Mouse (Mus musculus) kidney, embryonic 15.5 days (tissue): ENCODE results near the gene Arap1. TPM values are rescaled to one million over a fixed set of nuclear protein-coding genes. Genes with fewer than 3 reads are reported as not detected.

Experiments
- ATAC-seq: fragments of 200-750 bp; cut with Nextera tagmentation; replicated peaks from 2 replicates; pipeline ENCODE4 v1.8.0; 2017; ENCODE audit warnings: moderate TSS enrichment; ENCODE audit not compliant: low FRiP score
- H3K27ac ChIP-seq: fragments of 300-500 bp; sonication (generic); 2 replicates; pipeline ENCODE4 v1.5.1; 2015; ENCODE audit warnings: mild to moderate bottlenecking, inconsistent platforms
- H3K27me3 ChIP-seq: fragments of 300-500 bp; sonication (generic); 2 replicates; pipeline ENCODE4 v1.6.1; 2015; ENCODE audit warnings: inconsistent platforms
- H3K36me3 ChIP-seq: fragments of 300-500 bp; sonication (generic); 2 replicates; pipeline ENCODE4 v1.6.1; 2015; ENCODE audit warnings: inconsistent platforms
- H3K4me1 ChIP-seq: fragments of 300-500 bp; sonication (generic); 2 replicates; pipeline ENCODE4 v1.6.1; 2015; ENCODE audit warnings: inconsistent platforms
- H3K4me2 ChIP-seq: fragments of 300-500 bp; sonication (generic); 2 replicates; pipeline ENCODE4 v1.6.1; 2015; ENCODE audit warnings: moderate library complexity, mild to moderate bottlenecking, inconsistent platforms
- H3K4me3 ChIP-seq: fragments of 300-500 bp; sonication (generic); replicated peaks from 2 replicates; pipeline ENCODE4 v1.5.1; 2015; ENCODE audit warnings: mild to moderate bottlenecking, inconsistent platforms
- H3K9ac ChIP-seq: fragments of 300-500 bp; sonication (generic); 2 replicates; pipeline ENCODE4 v1.6.1; 2015; ENCODE audit warnings: mild to moderate bottlenecking, inconsistent platforms
- H3K9me3 ChIP-seq: fragments of 300-500 bp; sonication (generic); replicated peaks from 2 replicates; pipeline ENCODE4 v1.6.1; 2016; ENCODE audit warnings: inconsistent platforms
- WGBS: fragments of 180-500 bp; shearing (Covaris S2); methylation state at CpG from one replicate; pipeline ENCODE4 v1.1.7; 2015; ENCODE audit warnings: mixed read lengths; 5-methylcytosine and 5-hydroxymethylcytosine counted together
- polyA plus RNA-seq: library from polyadenylated mRNA; unstranded; fragments of >200 nt; fragmentation: Nextera tagmentation; extraction: Ambion mirVana; gene quantifications from 2 replicates; pipeline ENCODE4 v1.2.1, GENCODE M21; 2015

Arap1 gene
- polyA plus RNA-seq, 1 experiment from 2014 or later = 97.1 TPM

- Histone ChIP-seq H3K27me3 (no peaks in the 10 kb centered on the region), H3K36me3 (peaks cover 20% of the 10 kb centered on the region; the same call in 1 of the 2 replicates), H3K4me2 (peak overlapping the region; percentile 44), H3K9ac (no peak overlapping the region), H3K4me3 (peak overlapping the region; percentile 10; the same call in 1 of the 2 replicates), H3K9me3 (no peaks in the 10 kb centered on the region), H3K27ac (peak overlapping the region; percentile 89), H3K4me1 (peaks cover 38% of the 10 kb centered on the region)
- WGBS = 26% methylated on average over 6 of the region's 6 CpGs
- ATAC-seq = peak; percentile 57
These were observed 37.5 kb downstream of the Arap1 start for GRCm38 (mm10) chr7:101385331-101385733.

DNA sequence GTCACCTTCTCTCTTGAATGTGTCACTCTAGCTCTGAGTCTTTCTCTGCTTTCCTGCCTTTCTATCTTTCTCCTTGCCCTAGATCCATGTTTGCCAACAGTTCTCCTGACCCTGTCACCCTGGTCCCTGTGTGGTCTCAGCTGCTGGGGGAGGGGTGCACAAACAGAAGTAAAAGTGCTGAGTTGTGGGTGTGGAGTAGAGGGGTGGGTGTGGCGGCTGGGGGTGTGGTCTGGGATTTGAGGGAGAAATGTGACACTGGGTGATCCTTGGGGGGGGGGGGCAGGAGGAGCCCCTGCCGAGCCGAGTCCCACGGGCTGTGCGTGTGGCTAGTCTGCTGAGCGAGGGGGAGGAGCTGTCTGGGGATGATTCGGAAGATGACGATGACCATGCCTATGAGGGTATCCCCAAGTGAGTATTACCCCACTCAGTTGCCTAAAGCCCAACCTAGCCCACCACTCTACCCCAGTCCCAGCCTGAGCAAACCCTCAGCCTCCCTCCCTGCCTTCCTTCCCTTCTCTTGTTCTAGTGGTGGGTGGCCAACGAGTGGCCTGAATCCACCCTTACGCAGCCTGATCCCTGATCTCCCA, 38.1 kb downstream of the Arap1 start:
- peak; percentile 47 for ATAC-seq

GRCm38 (mm10) chr7:101389256-101389655, 41.4 kb downstream of the Arap1 start:
- Histone ChIP-seq H3K36me3 (peaks cover 24% of the 10 kb centered on the region; the same call in 1 of the 2 replicates), H3K4me2 (no peak overlapping the region), H3K4me1 (peaks cover 68% of the 10 kb centered on the region), H3K27ac (no peak overlapping the region), H3K9me3 (no peaks in the 10 kb centered on the region), H3K4me3 (no peak overlapping the region), H3K27me3 (no peaks in the 10 kb centered on the region), H3K9ac (no peak overlapping the region)
- WGBS = 89% methylated on average over 6 of the region's 6 CpGs
- no peak for ATAC-seq

More for the DNA sequence above, 38.1 kb downstream of the Arap1 start:
- no peak overlapping the region for H3K9ac ChIP-seq
- peaks cover 41% of the 10 kb centered on the region for H3K4me1 ChIP-seq
- peak overlapping the region; percentile 89 for H3K27ac ChIP-seq
- H3K36me3 ChIP-seq = peaks cover 24% of the 10 kb centered on the region; the same call in 1 of the 2 replicates
- H3K27me3 ChIP-seq = no peaks in the 10 kb centered on the region
- H3K9me3 ChIP-seq = no peaks in the 10 kb centered on the region
- peak overlapping the region; percentile 44 for H3K4me2 ChIP-seq
- WGBS = 53% methylated on average over 6 of the region's 10 CpGs
- H3K4me3 ChIP-seq = no peak overlapping the region

GRCm38 (mm10) chr7:101391909-101392479, 44.1 kb downstream of the Arap1 start:
- peaks cover 58% of the 10 kb centered on the region for H3K4me1 ChIP-seq
- H3K9ac ChIP-seq = no peak overlapping the region
- no peaks in the 10 kb centered on the region for H3K27me3 ChIP-seq
- H3K27ac ChIP-seq = peak overlapping the region; percentile 97
- H3K4me2 ChIP-seq = 0 out of 2 replicates have a peak overlapping the region, but pooled peaks have one; percentile 19
- 0 out of 2 replicates have a peak, but pooled peaks have one; percentile 9 for ATAC-seq
- 61% methylated on average over 4 of the region's 4 CpGs for WGBS
- no peaks in the 10 kb centered on the region for H3K9me3 ChIP-seq
- H3K4me3 ChIP-seq = no peak overlapping the region
- H3K36me3 ChIP-seq = peaks cover 32% of the 10 kb centered on the region

DNA sequence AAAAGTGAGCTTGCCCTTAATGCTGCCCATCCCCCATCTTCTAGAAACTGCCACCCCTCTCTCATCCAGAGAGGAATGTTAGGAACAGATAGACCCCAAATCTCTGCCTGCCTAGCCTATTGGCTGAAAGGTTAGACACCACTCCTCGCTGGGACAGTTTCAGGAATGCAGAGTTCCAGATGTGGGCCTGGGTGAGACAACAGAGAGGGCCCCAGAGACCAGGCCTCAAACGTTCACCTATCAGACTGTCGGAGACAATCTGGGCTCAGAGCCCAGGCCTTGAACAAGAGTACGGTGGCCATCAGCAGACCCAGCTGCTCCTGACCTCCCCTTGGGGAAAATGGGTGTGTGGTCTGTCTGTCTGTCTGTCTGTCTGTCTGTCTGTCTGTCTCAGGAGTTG, 45.1 kb downstream of the Arap1 start:
- Histone ChIP-seq H3K27ac (peak overlapping the region; percentile 97), H3K4me3 (no peak overlapping the region), H3K9me3 (no peaks in the 10 kb centered on the region), H3K4me1 (peaks cover 53% of the 10 kb centered on the region), H3K36me3 (peaks cover 42% of the 10 kb centered on the region), H3K4me2 (0 out of 2 replicates have a peak overlapping the region, but pooled peaks have one; percentile 57), H3K9ac (0 out of 2 replicates have a peak overlapping the region, but pooled peaks have one; percentile 7), H3K27me3 (no peaks in the 10 kb centered on the region)
- no peak for ATAC-seq
- 51% methylated on average over 4 of the region's 4 CpGs for WGBS

DNA sequence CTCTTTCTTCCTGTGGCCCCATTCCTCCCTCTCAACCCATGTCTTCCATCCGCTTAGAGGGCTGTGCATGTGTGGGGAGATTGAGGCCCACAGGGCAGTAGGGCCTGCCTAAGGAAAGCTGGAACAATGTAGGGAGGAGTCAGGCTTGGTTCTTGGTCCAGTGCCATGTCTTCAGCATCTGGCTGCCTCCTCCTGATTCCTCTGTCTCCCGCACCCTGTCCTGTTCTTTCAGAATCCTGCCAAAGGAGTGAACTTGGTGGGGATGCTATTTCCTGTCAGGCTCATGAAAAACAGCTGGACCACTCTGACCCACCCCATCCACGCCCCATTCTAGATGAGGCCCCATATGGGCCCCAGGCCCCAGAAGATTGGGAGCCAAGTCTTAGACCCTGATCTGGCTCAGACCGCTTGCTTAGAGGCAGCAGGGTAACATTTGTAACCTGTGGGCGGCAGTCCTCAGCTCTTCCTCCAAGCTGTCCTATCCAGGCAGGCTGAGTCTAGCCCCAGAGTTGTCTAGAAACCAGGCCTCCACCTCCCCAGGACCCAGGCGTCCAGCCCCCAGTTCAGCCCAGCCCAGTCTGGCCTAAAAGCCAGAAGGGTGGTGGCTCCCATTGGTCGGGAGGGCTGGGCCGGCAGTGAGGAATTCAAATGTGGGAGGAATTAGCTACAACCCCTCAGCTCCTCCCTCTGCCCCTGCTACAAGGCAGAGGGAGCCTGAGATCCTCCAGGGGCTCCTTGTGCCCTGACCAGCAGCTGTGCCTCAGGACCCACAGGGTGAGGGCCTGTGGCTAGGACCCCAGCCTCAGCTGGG, 46.0 kb downstream of the Arap1 start:
- 26% methylated on average over 8 of the region's 8 CpGs for WGBS

DNA sequence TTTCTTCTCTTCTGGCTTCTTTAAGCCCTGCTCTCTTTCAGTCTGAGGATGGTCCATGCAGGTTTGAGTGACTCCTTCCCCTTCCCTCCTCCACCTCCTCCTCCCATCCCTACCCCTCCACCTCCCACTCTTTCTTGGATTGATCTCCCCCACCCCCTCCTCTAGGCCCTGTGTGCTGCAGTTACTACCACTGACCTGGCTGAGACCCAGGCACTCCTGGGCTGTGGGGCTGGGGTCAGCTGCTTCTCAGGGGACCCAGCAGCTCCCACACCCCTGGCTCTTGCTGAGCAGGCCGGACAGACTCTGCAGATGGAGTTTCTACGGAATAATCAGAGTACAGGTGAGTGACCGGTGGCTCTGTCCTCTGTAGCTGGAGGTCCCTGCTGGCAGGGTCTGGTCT, 46.7 kb downstream of the Arap1 start:
- no peaks in the 10 kb centered on the region for H3K9me3 ChIP-seq
- peak overlapping the region; percentile 57 for H3K4me2 ChIP-seq
- H3K36me3 ChIP-seq = peaks cover 45% of the 10 kb centered on the region
- H3K27me3 ChIP-seq = no peaks in the 10 kb centered on the region
- H3K4me3 ChIP-seq = peak overlapping the region; percentile 48
- ATAC-seq = peak; percentile 9
- H3K27ac ChIP-seq = peak overlapping the region; percentile 97
- 51% methylated on average over 3 of the region's 3 CpGs for WGBS
- peak overlapping the region; percentile 43 for H3K9ac ChIP-seq
- peaks cover 53% of the 10 kb centered on the region for H3K4me1 ChIP-seq

More for the DNA sequence above, 46.0 kb downstream of the Arap1 start:
- peaks cover 53% of the 10 kb centered on the region for H3K4me1 ChIP-seq
- H3K27ac ChIP-seq = peak overlapping the region; percentile 97
- no peaks in the 10 kb centered on the region for H3K27me3 ChIP-seq
- H3K4me2 ChIP-seq = peak overlapping the region; percentile 57
- peak; percentile 90 for ATAC-seq
- H3K9me3 ChIP-seq = no peaks in the 10 kb centered on the region
- H3K9ac ChIP-seq = peak overlapping the region; percentile 43
- H3K36me3 ChIP-seq = peaks cover 45% of the 10 kb centered on the region
- H3K4me3 ChIP-seq = peak overlapping the region; percentile 48

DNA sequence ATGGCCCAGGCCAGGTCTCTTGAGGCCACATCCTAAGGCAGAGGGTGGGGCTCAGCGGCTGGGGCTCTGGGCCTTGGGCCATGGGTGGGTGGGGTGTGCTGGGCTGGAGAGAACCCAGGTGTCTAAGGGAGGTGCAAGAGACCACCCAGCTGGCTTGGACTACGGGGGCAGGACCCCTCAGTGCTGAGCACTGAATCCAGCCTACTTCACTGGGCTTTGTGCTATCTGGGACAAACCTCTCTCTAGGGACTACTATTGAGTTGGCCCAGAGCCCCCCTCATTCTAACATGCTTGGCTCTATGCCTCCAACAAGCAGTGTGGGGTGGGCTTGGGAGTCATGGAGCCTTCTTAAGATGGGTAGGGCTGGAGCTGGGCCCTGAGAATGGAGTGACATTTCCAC, 47.6 kb downstream of the Arap1 start:
- 49% methylated on average over 2 of the region's 2 CpGs for WGBS
- Histone ChIP-seq H3K9me3 (no peaks in the 10 kb centered on the region), H3K27me3 (no peaks in the 10 kb centered on the region), H3K4me3 (peak overlapping the region; percentile 48), H3K4me1 (peaks cover 53% of the 10 kb centered on the region), H3K4me2 (peak overlapping the region; percentile 57), H3K9ac (peak overlapping the region; percentile 43; the same call in 1 of the 2 replicates), H3K27ac (peak overlapping the region; percentile 97), H3K36me3 (peaks cover 44% of the 10 kb centered on the region)
- peak; percentile 19 for ATAC-seq

- Histone ChIP-seq H3K9me3 (no peaks in the 10 kb centered on the region), H3K27me3 (no peaks in the 10 kb centered on the region), H3K4me1 (peaks cover 39% of the 10 kb centered on the region), H3K9ac (no peak overlapping the region), H3K4me2 (no peak overlapping the region), H3K27ac (no peak overlapping the region), H3K36me3 (peaks cover 57% of the 10 kb centered on the region), H3K4me3 (no peak overlapping the region)
- WGBS = 86% methylated on average over 4 of the region's 4 CpGs
- no peak for ATAC-seq
These were observed 49.3 kb downstream of the Arap1 start for GRCm38 (mm10) chr7:101397175-101397574.

DNA sequence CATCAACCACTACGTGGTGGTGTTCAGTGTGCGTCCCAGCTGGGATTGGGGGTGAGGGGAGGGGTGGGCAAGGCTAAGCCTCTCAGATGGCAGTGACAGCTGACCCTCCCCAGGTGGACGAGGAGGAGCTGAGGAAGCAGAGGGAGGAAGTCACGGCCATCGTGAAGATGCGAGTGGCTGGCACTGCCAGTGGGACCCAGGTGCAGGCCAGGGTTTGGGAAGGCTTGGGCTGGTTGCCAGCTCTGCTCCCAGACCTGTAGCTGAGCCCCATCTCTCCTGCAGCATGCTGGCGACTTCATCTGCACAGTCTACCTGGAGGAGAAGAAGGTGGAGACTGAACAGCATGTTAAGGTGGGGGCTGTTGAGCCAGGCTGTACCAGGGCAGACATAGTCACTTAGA, 53.6 kb downstream of the Arap1 start:
- no peak overlapping the region for H3K9ac ChIP-seq
- H3K4me2 ChIP-seq = no peak overlapping the region
- H3K4me3 ChIP-seq = no peak overlapping the region
- no peak overlapping the region for H3K27ac ChIP-seq
- no peaks in the 10 kb centered on the region for H3K27me3 ChIP-seq
- 87% methylated on average over 7 of the region's 7 CpGs for WGBS
- ATAC-seq = no peak
- 0 out of 2 replicates have a peak, but pooled peaks cover 2% of the 10 kb centered on the region for H3K4me1 ChIP-seq
- peaks cover 95% of the 10 kb centered on the region for H3K36me3 ChIP-seq
- no peaks in the 10 kb centered on the region for H3K9me3 ChIP-seq

- Histone ChIP-seq H3K4me2 (no peak overlapping the region), H3K9me3 (no peaks in the 10 kb centered on the region), H3K36me3 (peaks cover 91% of the 10 kb centered on the region), H3K4me3 (no peak overlapping the region), H3K27ac (no peak overlapping the region), H3K27me3 (no peaks in the 10 kb centered on the region), H3K4me1 (no peaks in the 10 kb centered on the region), H3K9ac (no peak overlapping the region)
- 97% methylated on average over 5 of the region's 5 CpGs for WGBS
- ATAC-seq = no peak
These were observed 56.0 kb downstream of the Arap1 start for GRCm38 (mm10) chr7:101403831-101404230.
